9 mouse cellular contexts compared by ENCODE assay signal in the genomic region with DNA sequence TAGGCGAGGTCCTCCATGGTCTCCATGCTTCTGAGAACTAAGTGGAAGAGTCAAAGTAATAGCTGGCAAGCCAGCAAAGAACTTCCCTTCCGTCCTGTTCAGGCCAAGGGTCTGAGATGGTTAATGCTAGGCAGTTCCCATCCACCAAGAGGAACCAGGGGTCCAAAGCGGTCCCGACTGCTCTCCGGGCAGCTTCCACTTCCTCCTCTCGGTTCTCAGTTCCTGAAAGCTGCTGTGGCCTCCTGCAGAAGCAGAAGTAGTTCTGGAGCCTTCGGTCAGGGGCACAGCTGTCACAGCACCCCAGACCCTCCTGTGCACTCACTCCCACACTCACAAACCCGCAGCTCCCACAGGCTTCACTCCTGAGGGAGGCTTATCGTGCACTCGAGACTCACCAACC. TPM values are rescaled to one million over a fixed set of nuclear protein-coding genes. Genes with fewer than 3 reads are reported as not detected.
DNase-seq lines count a peak whose midpoint lies in the region; ATAC-seq and TF ChIP-seq lines count a peak whose summit lies in the region.
"Had no signal": no experiment of that assay in that cellular context is flagged by ENCODE, and none has a peak within 500 bp of the region (broad histone marks: within the 10 kb centered on the region; RNA-seq: fewer than 3 reads in every experiment).

No protein-coding gene starts in this region.

- ATAC-seq in kidney, postnatal 0 days (replicated peaks; ENCODE audit: low FRiP score, low read depth) = no peak
- ATAC-seq in liver, embryonic 11.5 days (replicated peaks; ENCODE audit: low FRiP score) = 0 out of 2 replicates have a peak, but pooled peaks have one; percentile 20
- ATAC-seq in hindbrain, embryonic 13.5 days (ENCODE audit: low FRiP score) = no peak

- no peak for TF ChIP-seq POLR2A in bone marrow macrophage, adult 2 months (IDR thresholded peaks at IDR 0.05; ENCODE audit: borderline replicate concordance, low read depth, low read length)

- H3K27ac ChIP-seq in kidney, postnatal 0 days = no peak overlapping the region
- peak overlapping the region; percentile 97 for H3K27ac ChIP-seq in bone marrow macrophage, adult 2 months (ENCODE audit: insufficient read depth, low read depth, low read length)
- no peak overlapping the region; the same call in 1 of the 2 replicates for H3K27ac ChIP-seq in liver, embryonic 11.5 days (ENCODE audit: low read depth, low read length)
- no peak overlapping the region for H3K27ac ChIP-seq in hindbrain, embryonic 13.5 days
- H3K27ac ChIP-seq: limb, embryonic 15.5 days had no signal

- DNase-seq in kidney, postnatal 0 days (ENCODE audit: low spot score) = peak; percentile 16
- DNase-seq in kidney, adult 18-20 months = no peak
- no peak for DNase-seq in liver, embryonic 11.5 days (ENCODE audit: low spot score)
- DNase-seq in spleen, adult 12 weeks (ENCODE audit: low spot score) = peak; percentile 51
- no peak for DNase-seq in cerebellum, adult 9-11 months
- no peak for DNase-seq in adrenal gland, adult 18-20 months (ENCODE audit: low spot score in 2 of 2)

- 38% methylated on average over 10 of the region's 10 CpGs for WGBS in kidney, postnatal 0 days
- 52% methylated on average over 10 of the region's 10 CpGs for WGBS in liver, embryonic 11.5 days
- 80% methylated on average over 10 of the region's 10 CpGs for WGBS in hindbrain, embryonic 13.5 days

- H3K36me3 ChIP-seq in kidney, postnatal 0 days (ENCODE audit: insufficient read depth, low read length) = no peaks in the 10 kb centered on the region
- H3K36me3 ChIP-seq in liver, embryonic 11.5 days (ENCODE audit: control insufficient read depth, insufficient read depth, low read length) = no peaks in the 10 kb centered on the region
- H3K36me3 ChIP-seq in hindbrain, embryonic 13.5 days = no peaks in the 10 kb centered on the region
- H3K36me3 ChIP-seq: limb, embryonic 15.5 days had no signal

- H3K9ac ChIP-seq in kidney, postnatal 0 days (ENCODE audit: low read depth, low read length) = no peak overlapping the region
- H3K9ac ChIP-seq in liver, embryonic 11.5 days (ENCODE audit: low read depth, low read length) = no peak overlapping the region; the same call in 1 of the 2 replicates
- H3K9ac ChIP-seq in hindbrain, embryonic 13.5 days = no peak overlapping the region
- H3K9ac ChIP-seq: limb, embryonic 15.5 days had no signal

- H3K4me2 ChIP-seq in kidney, postnatal 0 days (ENCODE audit: low read length) = 0 out of 2 replicates have a peak overlapping the region, but pooled peaks have one; percentile 15
- peak overlapping the region; percentile 33 for H3K4me2 ChIP-seq in liver, embryonic 11.5 days
- no peak overlapping the region for H3K4me2 ChIP-seq in hindbrain, embryonic 13.5 days
- H3K4me2 ChIP-seq: limb, embryonic 15.5 days had no signal

- H3K27me3 ChIP-seq in kidney, postnatal 0 days (ENCODE audit: insufficient read depth, low read length) = no peaks in the 10 kb centered on the region
- no peaks in the 10 kb centered on the region for H3K27me3 ChIP-seq in liver, embryonic 11.5 days (replicated peaks; ENCODE audit: control insufficient read depth, insufficient read depth, low read length)
- peaks cover 3% of the 10 kb centered on the region; the same call in 1 of the 2 replicates for H3K27me3 ChIP-seq in hindbrain, embryonic 13.5 days
- H3K27me3 ChIP-seq: limb, embryonic 15.5 days had no signal

- H3K4me3 ChIP-seq in kidney, postnatal 0 days (replicated peaks; ENCODE audit: low read depth, low read length) = no peak overlapping the region
- peak overlapping the region; percentile 30; the same call in 1 of the 2 replicates for H3K4me3 ChIP-seq in bone marrow macrophage, adult 2 months (ENCODE audit: insufficient read depth, low read length)
- H3K4me3 ChIP-seq in liver, embryonic 11.5 days (ENCODE audit: low read depth, low read length) = no peak overlapping the region
- no peak overlapping the region for H3K4me3 ChIP-seq in hindbrain, embryonic 13.5 days
- H3K4me3 ChIP-seq: limb, embryonic 15.5 days had no signal

- no peaks in the 10 kb centered on the region for H3K4me1 ChIP-seq in kidney, postnatal 0 days (replicated peaks; ENCODE audit: insufficient read depth, low read length)
- H3K4me1 ChIP-seq in bone marrow macrophage, adult 2 months (ENCODE audit: control insufficient read depth, insufficient read depth, low read length) = peaks cover 39% of the 10 kb centered on the region
- peaks cover under 1% of the 10 kb centered on the region; the same call in 1 of the 2 replicates for H3K4me1 ChIP-seq in liver, embryonic 11.5 days (replicated peaks; ENCODE audit: control insufficient read depth, insufficient read depth, low read length)
- H3K4me1 ChIP-seq in hindbrain, embryonic 13.5 days (replicated peaks) = no peaks in the 10 kb centered on the region
- H3K4me1 ChIP-seq: limb, embryonic 15.5 days had no signal

- H3K9me3 ChIP-seq in kidney, postnatal 0 days (replicated peaks; ENCODE audit: low read length) = no peaks in the 10 kb centered on the region
- no peaks in the 10 kb centered on the region for H3K9me3 ChIP-seq in liver, embryonic 11.5 days (ENCODE audit: control insufficient read depth, low read length)
- no peaks in the 10 kb centered on the region for H3K9me3 ChIP-seq in hindbrain, embryonic 13.5 days
- H3K9me3 ChIP-seq: limb, embryonic 15.5 days had no signal

- TF ChIP-seq CTCF in kidney, postnatal 0 days (IDR thresholded peaks at IDR 0.05; ENCODE audit: low read depth) = no peak
- TF ChIP-seq CTCF in bone marrow macrophage, adult 2 months (IDR thresholded peaks at IDR 0.05; ENCODE audit: low read depth, low read length) = no peak

RNA-seq across cellular contexts. Expression of gene 4930426L09Rik, which starts 6.7 kb away (rescaled TPM):
- polyA plus RNA-seq in kidney, postnatal 0 days (2015; fragmentation: Nextera tagmentation; extraction: Ambion mirVana) = 0.43 and 0.54 TPM in 2 replicates
- polyA plus RNA-seq in bone marrow macrophage, adult 2 months (2012; ENCODE audit: insufficient read depth, insufficient read length, missing spikeins) = 1.8 and 2.0 TPM in 2 replicates
- 0.21 and 0.48 TPM in 2 replicates for polyA plus RNA-seq in liver, embryonic 11.5 days (2014; fragmentation: Nextera tagmentation; extraction: Ambion mirVana)
- 0.44 and 0.57 TPM in 2 replicates for polyA plus RNA-seq in hindbrain, embryonic 13.5 days (2015; fragmentation: Nextera tagmentation; extraction: Ambion mirVana)
- 1 to 10 TPM in 1 of 2 experiments, under 1 TPM in 1; 0.96 to 1.2 TPM for total RNA-seq in adrenal gland, adult 18-20 months (2021)

RNA-seq across cellular contexts. Expression of gene Pip4k2a, which starts 6.9 kb away (rescaled TPM):
- polyA plus RNA-seq in kidney, postnatal 0 days (2015; fragmentation: Nextera tagmentation; extraction: Ambion mirVana) = 7.8 and 8.7 TPM in 2 replicates
- polyA plus RNA-seq in bone marrow macrophage, adult 2 months (2012; ENCODE audit: insufficient read depth, insufficient read length, missing spikeins) = 165 and 187 TPM in 2 replicates
- 20.1 and 20.5 TPM in 2 replicates for polyA plus RNA-seq in liver, embryonic 11.5 days (2014; fragmentation: Nextera tagmentation; extraction: Ambion mirVana)
- 10.8 and 11.1 TPM in 2 replicates for polyA plus RNA-seq in hindbrain, embryonic 13.5 days (2015; fragmentation: Nextera tagmentation; extraction: Ambion mirVana)
- total RNA-seq in adrenal gland, adult 18-20 months (2021) = 10 to 100 TPM; 19.4 to 40.7 TPM

Comparison
In these comparisons a context has a peak if more than half of its experiments do, and no peak if none do; other contexts are left out.
1. DNase-seq: peak in kidney, postnatal 0 days (single experiment) and spleen, adult 12 weeks (single experiment); none in kidney, adult 18-20 months (single experiment), liver, embryonic 11.5 days (single experiment), cerebellum, adult 9-11 months (single experiment) and adrenal gland, adult 18-20 months (0 of 2).